Mouse (Mus musculus): ENCODE data around the gene Cdk5rap3.

GRCm38 (mm10) chr11:96924861-96925260, 8.6 kb upstream of the Cdk5rap3 start:
- TF ChIP-seq POLR2A (IDR thresholded peaks at IDR 0.05; ENCODE audit: low read depth, low read length): no peak
- TF ChIP-seq CTCF (IDR thresholded peaks at IDR 0.05; ENCODE audit: borderline replicate concordance, insufficient read depth, low read length): no peak

All from embryonic fibroblast, embryonic 13.5 days (primary cell).